Mouse (Mus musculus) spleen, adult 10 weeks (tissue): ENCODE data around the gene Elp4. TPM values are rescaled to one million over a fixed set of nuclear protein-coding genes. Genes with fewer than 3 reads are reported as not detected.

ENCODE experiments used
- polyA plus RNA-seq: library from polyadenylated mRNA; stranded (reverse); fragments of 350-450 nt; fragmentation: Illumina TruSeq; extraction: RNeasy Lipid Tissue Mini Kit (QIAGEN cat#74804); gene quantifications from one replicate; pipeline ENCODE4 v1.2.3, GENCODE M21; 2015; ENCODE audit warnings: low replicate concordance; ENCODE audit not compliant: insufficient read depth

Gene Elp4
- 10.7 TPM for polyA plus RNA-seq

DNA sequence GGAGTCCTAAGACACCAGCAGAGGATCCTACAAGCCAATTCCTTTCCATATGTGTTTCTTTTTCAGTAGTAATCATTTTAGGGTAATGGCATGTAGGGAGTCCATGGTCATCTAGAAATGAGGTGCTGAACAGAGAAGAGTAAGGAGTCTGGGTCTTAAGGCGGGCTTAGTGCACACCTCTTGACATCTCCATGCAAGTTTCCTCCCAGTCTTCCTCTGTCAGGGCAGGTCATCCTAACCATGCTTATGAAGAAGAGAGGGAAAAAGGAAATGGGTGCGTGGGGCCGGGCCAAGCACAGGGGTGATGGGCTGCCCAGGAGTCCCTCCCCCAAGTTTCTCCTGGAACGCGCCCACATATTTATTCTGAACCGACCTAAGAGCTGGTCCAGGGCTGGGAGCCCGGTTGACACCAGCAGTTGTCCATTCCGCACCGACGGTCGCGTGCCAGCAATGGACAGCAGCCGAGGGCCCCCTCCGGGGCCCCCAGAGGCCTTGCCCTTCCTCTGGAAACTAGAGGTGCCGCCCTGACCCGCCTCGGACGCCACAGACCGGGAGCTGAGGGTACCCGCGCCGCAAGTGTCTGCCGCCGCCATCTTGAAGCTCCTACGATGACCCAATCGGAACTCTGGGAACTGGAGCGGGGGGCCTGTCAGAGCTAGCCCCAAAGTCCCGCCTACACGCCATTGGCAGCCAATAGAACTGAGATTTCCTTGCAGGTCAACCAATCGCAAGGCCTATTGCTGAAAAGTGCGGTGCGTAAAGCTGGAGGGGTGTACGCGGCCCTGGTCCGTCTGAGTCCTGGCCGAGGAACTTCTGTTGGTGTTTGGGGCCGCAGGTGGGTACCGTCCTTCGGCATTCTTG is at the start of gene Elp4, which contains the start of gene Immp1l:
Gene Elp4, minus strand, starts transcription at position 669 of the 861 bp plus-strand sequence.
Gene Immp1l, plus strand, starts transcription at position 743 of the 861 bp plus-strand sequence.

DNA sequence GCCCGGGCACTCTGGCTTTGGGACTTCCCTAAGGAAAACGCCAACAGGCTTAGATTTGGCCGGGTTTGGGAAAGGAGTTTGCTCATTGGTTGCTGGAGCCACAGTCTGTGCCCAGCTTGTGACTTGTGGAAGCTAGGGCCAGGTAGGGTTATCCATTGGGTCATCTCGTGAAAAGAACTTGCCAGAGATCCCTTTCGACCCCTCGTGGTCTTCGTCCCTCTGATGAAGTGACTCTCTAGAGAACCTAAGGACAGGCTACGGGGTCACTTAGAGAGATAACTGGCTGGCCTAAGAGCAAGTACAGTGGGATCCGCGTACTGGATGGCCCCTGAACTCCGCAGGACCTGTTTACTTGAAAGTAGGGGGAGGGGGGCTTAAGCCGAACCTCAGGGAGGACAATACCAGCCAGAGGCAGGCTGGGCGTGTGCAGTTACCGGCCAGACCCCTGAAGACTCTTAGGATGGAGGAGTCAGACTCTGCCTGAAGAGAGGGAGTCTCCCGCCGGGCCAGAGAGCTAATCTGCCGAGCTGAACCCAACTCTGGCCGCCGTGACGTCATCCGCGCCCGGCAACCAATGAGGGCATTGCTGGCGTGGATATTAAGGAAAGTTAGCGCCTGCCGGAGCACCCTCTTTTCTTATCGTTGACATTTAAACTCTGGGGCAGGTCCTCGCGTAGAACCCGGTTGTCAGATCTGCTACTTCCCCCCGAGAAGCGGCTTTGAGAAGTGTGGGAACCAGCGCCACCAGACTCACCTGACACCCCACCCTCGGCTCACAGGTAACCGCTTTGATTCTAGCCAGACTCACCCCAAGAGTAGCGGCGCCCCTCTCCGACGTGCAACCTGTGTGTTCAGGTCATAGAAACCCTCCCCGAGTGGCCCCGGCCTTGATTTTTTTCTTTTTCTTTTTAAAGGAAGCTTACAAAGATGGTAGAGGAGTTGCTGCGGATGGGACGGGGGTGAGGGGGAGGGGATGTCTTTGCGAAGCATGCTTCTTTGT is 235.8 kb downstream of the Elp4 start, which contains the start of gene Pax6:
Gene Pax6, plus strand, starts transcription at position 630 of the 1,000 bp plus-strand sequence.

Other genes starting within 250 kb of the Elp4 start
- gene Pax6, start 235.7 kb downstream of the Elp4 start, polyA plus RNA-seq: not detected
- 57.9 TPM for gene Immp1l, start 74 bp upstream of the Elp4 start, polyA plus RNA-seq
- gene Dnajc24, start 99.0 kb upstream of the Elp4 start, polyA plus RNA-seq: 17.4 TPM